In the genomic region with DNA sequence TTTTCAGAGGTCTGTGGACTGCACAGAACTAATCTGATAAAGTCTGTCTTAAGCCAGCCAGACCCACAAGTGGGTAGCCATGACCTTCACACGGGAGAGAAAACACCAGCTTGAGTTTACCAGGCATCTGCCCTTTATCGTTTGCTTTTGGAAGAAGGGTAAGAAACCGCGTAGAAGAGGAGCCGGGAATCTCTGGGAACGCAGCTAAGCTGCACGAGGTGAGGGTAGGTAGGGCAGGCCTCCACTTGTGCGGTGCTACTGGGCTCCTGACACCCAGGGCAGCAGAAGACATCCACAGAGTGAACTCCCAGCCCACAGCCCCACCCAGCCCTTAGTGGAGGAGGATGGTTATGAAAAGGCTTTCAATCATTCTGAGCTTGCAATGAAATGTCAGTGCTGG, we compare ENCODE assay signal across 27 mouse cellular contexts. TPM values are rescaled to one million over a fixed set of nuclear protein-coding genes. Genes with fewer than 3 reads are reported as not detected.
"Had no signal": no experiment of that assay in that cellular context is flagged by ENCODE, and none has a peak within 500 bp of the region (broad histone marks: within the 10 kb centered on the region; RNA-seq: fewer than 3 reads in every experiment).

No protein-coding gene starts in this region.

- H3K36me3 ChIP-seq: embryonic facial prominence, embryonic 10.5 days; embryonic facial prominence, embryonic 12.5 days; embryonic facial prominence, embryonic 13.5 days; embryonic facial prominence, embryonic 15.5 days; forebrain, embryonic 12.5 days; forebrain, embryonic 15.5 days had no signal

- H3K27me3 ChIP-seq: embryonic facial prominence, embryonic 12.5 days; embryonic facial prominence, embryonic 13.5 days; embryonic facial prominence, embryonic 15.5 days; forebrain, embryonic 12.5 days; forebrain, embryonic 13.5 days; forebrain, embryonic 15.5 days had no signal

- H3K27ac ChIP-seq: embryonic facial prominence, embryonic 10.5 days; embryonic facial prominence, embryonic 12.5 days; embryonic facial prominence, embryonic 13.5 days; embryonic facial prominence, embryonic 15.5 days; forebrain, embryonic 10.5 days; forebrain, embryonic 12.5 days; forebrain, embryonic 13.5 days; forebrain, embryonic 15.5 days; gastrocnemius, adult 2 months had no signal

- H3K4me3 ChIP-seq: embryonic facial prominence, embryonic 10.5 days; embryonic facial prominence, embryonic 12.5 days; embryonic facial prominence, embryonic 13.5 days; embryonic facial prominence, embryonic 15.5 days; erythroblast, embryonic 14.5 days; forebrain, embryonic 10.5 days; forebrain, embryonic 12.5 days; forebrain, embryonic 13.5 days; forebrain, embryonic 15.5 days; gastrocnemius, adult 2 months had no signal

- H3K9me3 ChIP-seq: embryonic facial prominence, embryonic 10.5 days; embryonic facial prominence, embryonic 12.5 days; embryonic facial prominence, embryonic 13.5 days; embryonic facial prominence, embryonic 15.5 days; forebrain, embryonic 10.5 days; forebrain, embryonic 12.5 days; forebrain, embryonic 13.5 days; forebrain, embryonic 15.5 days had no signal

- H3K9ac ChIP-seq: embryonic facial prominence, embryonic 12.5 days; embryonic facial prominence, embryonic 13.5 days; embryonic facial prominence, embryonic 15.5 days; forebrain, embryonic 12.5 days; forebrain, embryonic 13.5 days; forebrain, embryonic 15.5 days; forebrain, postnatal 0 days had no signal

- ATAC-seq: forebrain, embryonic 13.5 days; forebrain, embryonic 14.5 days; forebrain, embryonic 15.5 days; forebrain, embryonic 16.5 days; forebrain, postnatal 0 days had no signal

- DNase-seq: cerebellum, adult 2 months; cerebellum, adult 8-10 months; cerebellum, adult 9-10 months; cerebellum, adult 9-11 months; cerebellum, postnatal 10 days; cerebellum, postnatal 14 days; cerebellum, postnatal 25 days; cerebellum, postnatal 36 days; embryo, embryonic 11 days; forebrain, postnatal 0 days; gastrocnemius, adult 2 months; gastrocnemius, postnatal 10 days; gastrocnemius, postnatal 14 days; gastrocnemius, postnatal 25 days; gastrocnemius, postnatal 36 days; heart, adult 18-20 months had no signal

- H3K4me1 ChIP-seq: embryonic facial prominence, embryonic 10.5 days; embryonic facial prominence, embryonic 12.5 days; embryonic facial prominence, embryonic 13.5 days; embryonic facial prominence, embryonic 15.5 days; forebrain, embryonic 10.5 days; forebrain, embryonic 12.5 days; forebrain, embryonic 13.5 days; forebrain, embryonic 15.5 days had no signal

- H3K4me2 ChIP-seq: embryonic facial prominence, embryonic 12.5 days; embryonic facial prominence, embryonic 13.5 days; embryonic facial prominence, embryonic 15.5 days; forebrain, embryonic 12.5 days; forebrain, embryonic 13.5 days; forebrain, embryonic 15.5 days had no signal

RNA-seq across cellular contexts. Expression of a gene that starts 59.2 kb away (rescaled TPM):
- polyA plus RNA-seq: erythroblast, embryonic 14.5 days had no signal
